Mouse (Mus musculus) hindbrain, embryonic 12.5 days (tissue): Measurements from ENCODE around the gene Map2. TPM values are rescaled to one million over a fixed set of nuclear protein-coding genes. Genes with fewer than 3 reads are reported as not detected.

Experiments
- ATAC-seq: fragments of 200-750 bp; cut with Nextera tagmentation; 2 replicates; pipeline ENCODE4 v1.8.0; 2017; ENCODE audit warnings: moderate TSS enrichment; ENCODE audit not compliant: low FRiP score
- H3K27ac ChIP-seq: fragments of 300-500 bp; sonication (generic); 2 replicates; pipeline ENCODE4 v1.5.1; 2016; ENCODE audit warnings: mild to moderate bottlenecking
- H3K27me3 ChIP-seq: fragments of 300-500 bp; sonication (generic); 2 replicates; pipeline ENCODE4 v1.6.1; 2016; ENCODE audit warnings: mild to moderate bottlenecking
- H3K36me3 ChIP-seq: fragments of 300-500 bp; sonication (generic); 2 replicates; pipeline ENCODE4 v1.6.1; 2016; ENCODE audit warnings: mild to moderate bottlenecking
- H3K4me1 ChIP-seq: fragments of 300-500 bp; sonication (generic); 2 replicates; pipeline ENCODE4 v1.6.1; 2016
- H3K4me2 ChIP-seq: fragments of 300-500 bp; sonication (generic); replicated peaks from 2 replicates; pipeline ENCODE4 v1.6.1; 2016; ENCODE audit warnings: mild to moderate bottlenecking
- H3K4me3 ChIP-seq: fragments of 300-500 bp; sonication (generic); 2 replicates; pipeline ENCODE4 v1.5.1; 2016; ENCODE audit warnings: mild to moderate bottlenecking
- H3K9ac ChIP-seq: fragments of 300-500 bp; sonication (generic); 2 replicates; pipeline ENCODE4 v1.6.1; 2016; ENCODE audit warnings: mild to moderate bottlenecking, moderate library complexity
- H3K9me3 ChIP-seq: fragments of 300-500 bp; sonication (generic); replicated peaks from 2 replicates; pipeline ENCODE4 v1.6.1; 2016; ENCODE audit warnings: mild to moderate bottlenecking
- WGBS: fragments of 180-500 bp; shearing (Covaris S2); methylation state at CpG from one replicate; pipeline ENCODE4 v1.1.7; 2016; 5-methylcytosine and 5-hydroxymethylcytosine counted together
- polyA plus RNA-seq: library from polyadenylated mRNA; unstranded; fragments of >200 nt; fragmentation: Nextera tagmentation; extraction: Ambion mirVana; gene quantifications from 2 replicates; pipeline ENCODE4 v1.2.1, GENCODE M21; 2016

Map2 gene
- polyA plus RNA-seq, 1 experiment from 2014 or later = 365 TPM

DNA sequence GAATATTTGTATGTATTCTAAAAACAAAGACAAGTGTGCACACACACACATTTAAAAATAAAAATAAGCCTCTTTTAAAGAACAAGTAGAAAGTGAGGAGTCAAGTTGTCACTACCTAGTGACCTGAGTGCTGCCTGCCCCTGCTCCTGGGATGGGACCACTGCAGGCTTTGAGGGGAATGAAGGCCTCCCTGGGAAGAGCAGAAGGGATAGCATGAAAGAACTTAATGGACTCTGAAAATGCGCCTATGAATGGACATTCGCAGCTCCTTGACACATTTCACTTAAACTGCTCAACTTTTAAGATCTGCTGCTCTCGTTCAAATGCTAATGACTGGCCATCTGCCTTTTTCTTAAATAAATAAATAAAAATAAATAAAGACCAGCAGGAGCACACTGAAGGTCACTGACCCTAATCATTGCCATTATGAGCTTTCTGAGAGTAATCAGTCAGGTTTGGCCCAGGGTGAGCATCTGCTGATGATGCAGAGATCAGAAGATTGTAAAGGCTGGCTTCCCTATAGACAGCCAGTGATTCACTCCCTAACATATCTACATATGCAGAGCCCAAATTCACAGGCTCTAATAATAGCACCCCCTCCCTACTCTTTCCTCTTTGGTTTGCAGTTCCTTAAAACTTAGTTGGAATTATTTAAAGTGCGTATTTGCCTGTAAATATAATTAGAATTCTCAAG is 91.3 kb downstream of the Map2 start:
- H3K9ac ChIP-seq = no peak overlapping the region
- H3K9me3 ChIP-seq = no peaks in the 10 kb centered on the region
- peak; percentile 53; the same call in 1 of the 2 replicates for ATAC-seq
- H3K36me3 ChIP-seq = no peaks in the 10 kb centered on the region
- H3K27me3 ChIP-seq = no peaks in the 10 kb centered on the region
- no peak overlapping the region for H3K4me3 ChIP-seq
- H3K4me1 ChIP-seq = 0 out of 2 replicates have a peak, but pooled peaks cover 10% of the 10 kb centered on the region
- H3K27ac ChIP-seq = no peak overlapping the region
- no peak overlapping the region for H3K4me2 ChIP-seq
- 35% methylated on average over 4 of the region's 4 CpGs for WGBS

DNA sequence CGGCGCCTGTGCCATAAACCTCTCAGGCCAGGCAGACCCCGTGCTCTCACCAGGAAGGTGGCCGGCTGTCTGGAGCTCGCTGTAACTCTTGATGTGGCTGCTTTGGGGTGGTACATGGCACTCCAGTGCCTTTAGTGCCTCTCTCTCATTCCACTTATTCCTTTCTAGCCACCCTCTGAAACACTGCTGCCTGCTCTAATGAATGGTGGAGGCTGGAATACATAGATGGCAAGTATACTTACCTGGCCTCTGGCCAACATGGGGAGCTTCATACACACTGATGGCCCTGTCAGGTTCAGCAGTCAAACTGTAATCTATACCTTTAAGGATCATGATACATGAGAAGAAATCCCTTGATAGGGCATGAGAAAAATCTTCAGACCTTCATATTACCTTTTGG is 102.6 kb downstream of the Map2 start:
- peaks cover 4% of the 10 kb centered on the region for H3K4me1 ChIP-seq
- H3K27me3 ChIP-seq = no peaks in the 10 kb centered on the region
- H3K9ac ChIP-seq = no peak overlapping the region
- H3K4me2 ChIP-seq = no peak overlapping the region
- peaks cover 3% of the 10 kb centered on the region; the same call in 1 of the 2 replicates for H3K36me3 ChIP-seq
- no peak overlapping the region for H3K27ac ChIP-seq
- no peak for ATAC-seq
- no peaks in the 10 kb centered on the region for H3K9me3 ChIP-seq
- no peak overlapping the region for H3K4me3 ChIP-seq
- 77% methylated on average over 5 of the region's 5 CpGs for WGBS

DNA sequence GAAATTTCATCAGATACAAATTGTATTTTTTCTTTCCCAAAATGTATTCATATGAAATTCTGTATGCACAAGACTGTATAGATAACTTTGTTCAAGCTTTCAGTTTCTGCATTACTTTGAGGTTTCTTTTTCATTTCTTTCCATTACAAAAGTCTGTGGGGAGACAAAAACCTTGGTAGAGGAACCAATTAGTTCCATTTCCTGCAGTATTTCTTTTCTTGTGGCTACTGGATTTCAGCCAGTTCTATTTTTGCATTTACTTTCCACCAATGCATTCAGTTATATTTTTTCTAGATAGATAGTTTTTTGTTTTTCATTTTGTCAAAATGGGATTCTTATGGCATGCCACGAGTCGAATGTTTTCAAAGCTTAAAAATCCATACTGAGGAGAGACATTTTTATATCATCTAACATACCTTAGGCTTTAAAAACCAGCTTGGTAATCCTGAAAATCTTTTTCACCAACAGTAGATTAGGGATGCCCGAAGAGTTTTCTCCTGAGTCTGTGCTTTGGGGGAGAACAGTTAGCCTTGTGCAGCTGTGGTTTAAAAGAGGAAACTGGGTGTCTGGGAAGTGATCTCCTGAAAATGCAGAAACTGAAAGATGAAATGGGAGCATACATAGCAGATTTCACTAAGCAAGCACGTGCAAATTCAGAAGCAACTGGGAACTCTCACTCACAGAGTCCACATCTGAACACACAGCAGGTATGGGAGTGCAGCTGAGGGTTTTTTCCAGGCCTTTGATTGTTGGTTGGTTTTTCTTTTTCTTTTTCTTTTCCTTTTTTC is 104.3 kb downstream of the Map2 start:
- H3K36me3 ChIP-seq = peaks cover 3% of the 10 kb centered on the region; the same call in 1 of the 2 replicates
- no peak overlapping the region for H3K9ac ChIP-seq
- 83% methylated on average over 4 of the region's 4 CpGs for WGBS
- H3K4me2 ChIP-seq = no peak overlapping the region
- H3K27me3 ChIP-seq = no peaks in the 10 kb centered on the region
- no peak for ATAC-seq
- no peak overlapping the region for H3K27ac ChIP-seq
- no peaks in the 10 kb centered on the region for H3K9me3 ChIP-seq
- H3K4me3 ChIP-seq = no peak overlapping the region
- H3K4me1 ChIP-seq = peaks cover 4% of the 10 kb centered on the region

DNA sequence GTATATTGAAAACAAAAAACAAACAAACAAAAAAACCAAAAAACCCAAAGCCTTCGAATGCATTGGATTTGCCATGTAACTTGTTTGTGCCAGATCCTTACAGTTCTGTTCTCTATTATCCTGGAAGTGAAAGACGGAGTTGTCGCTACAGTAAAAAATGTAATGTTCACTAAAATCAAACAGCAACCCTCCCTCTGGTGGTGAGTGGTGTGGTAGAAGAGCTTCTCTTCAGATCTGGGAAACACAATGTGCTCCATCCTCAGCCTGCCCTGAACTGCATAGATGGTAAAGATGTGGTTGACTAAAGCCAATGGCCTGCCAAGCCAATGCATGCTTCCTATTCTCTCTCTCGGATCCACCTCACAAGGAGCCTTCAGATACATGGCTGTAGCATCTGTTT is 105.1 kb downstream of the Map2 start:
- H3K9me3 ChIP-seq = no peaks in the 10 kb centered on the region
- 91% methylated on average over 4 of the region's 4 CpGs for WGBS
- H3K27me3 ChIP-seq = no peaks in the 10 kb centered on the region
- no peak overlapping the region for H3K27ac ChIP-seq
- peaks cover 4% of the 10 kb centered on the region for H3K4me1 ChIP-seq
- H3K4me2 ChIP-seq = no peak overlapping the region
- no peak overlapping the region for H3K4me3 ChIP-seq
- H3K9ac ChIP-seq = no peak overlapping the region
- ATAC-seq = no peak
- H3K36me3 ChIP-seq = peaks cover 3% of the 10 kb centered on the region; the same call in 1 of the 2 replicates

DNA sequence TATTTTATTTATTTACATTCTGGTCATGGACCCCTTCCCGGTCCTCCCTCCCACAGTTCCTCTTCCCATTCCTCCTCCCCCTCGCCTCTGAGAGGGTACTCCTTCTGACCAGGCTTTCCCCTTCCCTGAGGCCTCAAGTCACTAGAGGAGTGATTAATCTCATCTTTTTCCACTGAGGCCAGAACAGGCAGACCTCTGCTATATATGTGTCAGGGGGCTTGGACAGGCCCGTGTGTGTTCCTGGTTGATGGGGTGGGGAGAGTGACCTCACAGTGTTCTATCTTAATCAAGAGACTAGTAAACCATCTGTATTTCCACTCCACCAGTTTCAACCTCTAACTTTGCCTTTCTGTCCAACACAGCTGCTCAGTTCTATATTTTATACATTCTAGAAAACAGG is 107.4 kb downstream of the Map2 start:
- H3K36me3 ChIP-seq = peaks cover 3% of the 10 kb centered on the region; the same call in 1 of the 2 replicates
- H3K27ac ChIP-seq = 0 out of 2 replicates have a peak overlapping the region, but pooled peaks have one; percentile 44
- H3K4me2 ChIP-seq = no peak overlapping the region
- H3K9me3 ChIP-seq = no peaks in the 10 kb centered on the region
- H3K4me1 ChIP-seq = peaks cover 4% of the 10 kb centered on the region
- H3K4me3 ChIP-seq = no peak overlapping the region
- 55% methylated on average over 3 of the region's 3 CpGs for WGBS
- no peaks in the 10 kb centered on the region for H3K27me3 ChIP-seq
- H3K9ac ChIP-seq = no peak overlapping the region
- peak; percentile 59; the same call in 1 of the 2 replicates for ATAC-seq

DNA sequence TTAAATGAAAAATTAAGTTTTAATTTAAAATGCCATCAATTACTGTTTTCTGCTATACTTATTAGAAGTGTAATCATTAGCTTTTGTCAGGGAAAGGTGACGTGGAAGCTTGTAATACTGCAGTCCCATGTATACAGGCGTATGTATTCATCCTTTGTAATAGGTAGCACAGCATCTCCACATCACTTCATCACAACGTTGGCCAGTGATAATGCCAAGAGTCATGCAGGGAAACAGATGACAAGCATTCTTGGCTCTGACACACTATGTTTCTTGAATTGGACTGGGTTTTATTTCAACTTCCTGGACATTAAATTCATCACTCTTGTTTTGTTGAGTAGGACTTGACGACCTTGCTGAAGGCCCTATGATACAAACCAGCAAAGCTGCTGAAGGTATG is 113.9 kb downstream of the Map2 start:
- no peak for ATAC-seq
- no peaks in the 10 kb centered on the region for H3K9me3 ChIP-seq
- WGBS = 85% methylated on average over 4 of the region's 4 CpGs

DNA sequence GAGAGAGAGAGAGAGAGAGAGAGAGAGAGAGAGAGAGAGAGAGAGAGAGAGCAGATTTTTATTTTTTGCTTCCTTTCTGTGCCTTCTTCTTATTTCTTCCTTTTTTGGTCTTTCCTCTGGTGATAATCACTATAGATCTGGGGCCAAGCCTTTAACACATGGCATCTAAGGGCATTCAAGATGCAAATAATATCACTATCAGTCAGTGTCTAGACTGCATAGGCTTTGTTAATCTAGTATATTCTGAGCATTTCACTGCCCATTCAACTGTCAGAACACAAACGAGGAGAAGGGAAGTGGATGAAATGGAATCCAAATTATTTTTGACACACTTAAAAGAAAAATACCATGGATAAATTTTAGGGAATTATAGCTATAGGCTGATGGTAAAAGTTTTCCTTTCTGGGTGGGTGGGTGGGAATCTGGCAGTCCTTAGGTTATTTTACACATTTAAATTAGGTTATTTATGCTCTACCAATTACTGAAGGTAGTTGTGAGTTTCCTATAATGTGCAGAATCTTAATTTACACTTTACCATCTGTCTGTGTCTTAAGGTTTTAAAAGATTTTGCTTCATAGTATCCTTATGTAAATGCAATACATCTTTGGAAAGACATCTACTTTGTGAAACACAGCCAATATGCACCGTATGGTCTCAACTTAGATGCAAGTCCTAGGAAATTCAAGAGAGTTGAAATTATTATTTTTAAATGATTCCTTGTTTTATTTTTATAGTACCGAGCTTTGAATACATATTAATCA is 117.2 kb downstream of the Map2 start:
- Histone ChIP-seq H3K4me3 (no peak overlapping the region), H3K9ac (no peak overlapping the region), H3K27me3 (no peaks in the 10 kb centered on the region), H3K4me1 (no peaks in the 10 kb centered on the region), H3K27ac (no peak overlapping the region), H3K4me2 (no peak overlapping the region), H3K36me3 (no peaks in the 10 kb centered on the region), H3K9me3 (no peaks in the 10 kb centered on the region)
- ATAC-seq = no peak
- WGBS = 84% methylated on average over 3 of the region's 3 CpGs

More for the DNA sequence above, 113.9 kb downstream of the Map2 start:
- H3K4me2 ChIP-seq = no peak overlapping the region
- H3K9ac ChIP-seq = no peak overlapping the region
- H3K4me1 ChIP-seq = no peaks in the 10 kb centered on the region
- H3K27ac ChIP-seq = no peak overlapping the region
- no peaks in the 10 kb centered on the region for H3K36me3 ChIP-seq
- H3K4me3 ChIP-seq = no peak overlapping the region
- no peaks in the 10 kb centered on the region for H3K27me3 ChIP-seq

DNA sequence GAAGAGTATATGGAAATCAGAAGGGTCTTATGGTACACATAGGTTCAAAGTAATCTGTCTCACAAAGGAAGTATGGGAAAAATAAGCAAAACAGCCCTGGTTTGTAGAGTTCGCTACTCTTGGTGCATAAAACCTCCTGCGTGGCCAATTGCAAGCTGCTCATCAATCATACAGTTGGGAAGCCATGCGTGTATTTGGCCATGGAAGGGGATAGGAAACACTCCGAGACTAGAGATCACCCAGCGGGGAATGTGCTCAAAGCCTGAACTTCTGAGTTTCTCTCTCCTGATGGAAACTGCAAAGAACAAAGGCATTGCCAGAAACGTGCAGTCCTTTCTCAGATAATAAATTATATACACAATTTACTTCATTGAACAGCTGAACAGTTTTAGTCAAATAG is 124.3 kb downstream of the Map2 start:
- Histone ChIP-seq H3K4me2 (no peak overlapping the region), H3K4me3 (no peak overlapping the region), H3K36me3 (no peaks in the 10 kb centered on the region), H3K9me3 (no peaks in the 10 kb centered on the region), H3K4me1 (no peaks in the 10 kb centered on the region), H3K9ac (no peak overlapping the region), H3K27me3 (no peaks in the 10 kb centered on the region), H3K27ac (no peak overlapping the region)
- no peak; the same call in 1 of the 2 replicates for ATAC-seq
- 67% methylated on average over 6 of the region's 6 CpGs for WGBS

DNA sequence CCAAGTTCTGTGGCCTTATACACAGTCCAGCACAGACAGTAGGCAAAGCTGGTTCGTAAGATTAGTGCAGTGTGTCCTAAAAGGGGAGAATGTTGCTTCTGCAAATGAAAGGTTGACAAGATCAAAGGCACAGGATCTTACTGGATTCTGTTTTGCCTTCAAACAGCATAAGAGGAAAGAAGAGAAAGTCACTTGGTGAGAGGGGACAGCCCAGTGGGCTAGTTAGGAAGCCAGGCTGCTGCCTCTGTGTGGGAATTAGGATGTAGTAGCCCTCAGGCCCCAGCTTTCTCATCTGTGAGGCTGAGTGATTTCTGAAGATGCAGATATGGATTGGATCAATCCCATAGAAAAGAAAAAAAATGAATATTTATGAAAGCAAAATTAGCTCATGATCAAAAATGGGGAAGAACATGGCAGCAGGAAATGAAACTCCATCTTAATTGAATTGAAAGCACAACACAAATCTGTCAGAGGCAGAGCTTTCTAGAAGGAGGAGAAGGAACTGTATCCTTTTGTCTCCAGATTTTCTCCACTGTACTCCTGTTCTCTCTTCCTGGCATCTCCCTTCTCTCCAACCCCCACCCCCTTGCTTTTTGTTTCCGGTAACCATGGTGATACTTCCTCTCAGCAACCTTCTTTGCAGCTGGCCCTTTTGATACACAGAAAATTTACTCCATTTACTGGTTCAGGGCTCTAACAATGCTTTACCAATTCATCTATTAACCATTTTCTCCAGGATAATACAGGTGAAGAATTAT is 145.5 kb downstream of the Map2 start:
- H3K27me3 ChIP-seq = no peaks in the 10 kb centered on the region
- peaks cover 28% of the 10 kb centered on the region for H3K4me1 ChIP-seq
- peak; percentile 66 for ATAC-seq
- H3K9ac ChIP-seq = no peak overlapping the region
- 62% methylated on average over 2 of the region's 2 CpGs for WGBS
- no peaks in the 10 kb centered on the region for H3K36me3 ChIP-seq
- peak overlapping the region; percentile 37 for H3K4me2 ChIP-seq
- H3K9me3 ChIP-seq = no peaks in the 10 kb centered on the region
- no peak overlapping the region for H3K4me3 ChIP-seq
- H3K27ac ChIP-seq = peak overlapping the region; percentile 93

DNA sequence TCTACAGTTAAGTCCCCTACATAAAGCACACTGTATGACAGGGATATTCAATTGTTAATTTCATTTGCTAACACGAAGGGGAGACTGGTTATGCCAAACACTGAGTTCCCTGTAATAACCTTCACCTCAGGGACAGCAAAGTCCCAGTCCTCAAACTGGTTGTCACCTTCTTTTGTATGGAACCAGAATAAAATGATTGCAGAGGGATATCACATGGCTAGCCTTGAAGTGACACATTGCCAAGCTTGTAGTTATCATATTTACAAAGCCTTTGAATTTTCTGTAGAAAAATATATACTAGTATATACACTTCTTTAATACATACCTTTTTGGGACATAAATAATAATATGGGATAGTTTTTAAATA is 146.0 kb downstream of the Map2 start:
- Histone ChIP-seq H3K27ac (peak overlapping the region; percentile 93), H3K9me3 (no peaks in the 10 kb centered on the region), H3K4me3 (no peak overlapping the region), H3K4me1 (peaks cover 29% of the 10 kb centered on the region), H3K27me3 (no peaks in the 10 kb centered on the region), H3K36me3 (no peaks in the 10 kb centered on the region), H3K9ac (no peak overlapping the region), H3K4me2 (peak overlapping the region; percentile 37)
- peak; percentile 41 for ATAC-seq
- 34% methylated on average over 1 of the region's 1 CpGs for WGBS

DNA sequence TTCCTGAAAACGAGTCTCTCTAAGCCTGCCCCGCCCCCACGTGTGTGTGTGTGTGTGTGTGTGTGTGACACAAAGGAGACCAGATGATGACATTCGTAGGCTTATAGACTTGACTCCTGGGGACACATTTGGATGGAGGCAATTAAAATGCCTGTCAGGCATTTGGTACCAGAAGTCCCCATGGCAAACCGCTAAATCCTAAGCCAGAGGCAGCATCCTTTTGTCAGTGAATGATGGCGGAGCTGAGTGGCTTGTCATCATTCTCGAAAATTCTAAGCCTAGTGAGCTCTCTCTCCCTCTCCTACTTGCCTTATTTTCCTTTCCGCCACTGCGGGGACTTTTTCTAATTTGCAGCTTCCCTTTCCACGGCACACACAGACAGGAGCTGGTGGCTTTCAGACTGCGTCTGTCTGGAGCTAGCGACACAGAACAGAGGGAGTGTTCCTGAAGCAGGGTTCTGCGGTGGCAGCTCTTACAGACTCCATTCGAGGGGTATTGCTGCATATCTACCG is 146.6 kb downstream of the Map2 start:
- Histone ChIP-seq H3K36me3 (no peaks in the 10 kb centered on the region), H3K9ac (peak overlapping the region; percentile 67), H3K27me3 (no peaks in the 10 kb centered on the region), H3K9me3 (no peaks in the 10 kb centered on the region), H3K4me1 (peaks cover 32% of the 10 kb centered on the region), H3K4me3 (peak overlapping the region; percentile 33), H3K27ac (peak overlapping the region; percentile 93), H3K4me2 (peak overlapping the region; percentile 64)
- peak; percentile 87 for ATAC-seq
- WGBS = 25% methylated on average over 15 of the region's 15 CpGs
